In genomic region chr1:118476919-118477318, GRCm38 (mm10) we compare ENCODE assay signal across 8 mouse cellular contexts.
DNase-seq lines count a peak whose midpoint lies in the region; ATAC-seq and TF ChIP-seq lines count a peak whose summit lies in the region.
"Had no signal": no experiment of that assay in that cellular context is flagged by ENCODE, and none has a peak within 500 bp of the region (broad histone marks: within the 10 kb centered on the region; RNA-seq: fewer than 3 reads in every experiment).

No protein-coding gene starts in this region.

- no peaks in the 10 kb centered on the region for H3K9me3 ChIP-seq in limb, embryonic 13.5 days
- H3K9me3 ChIP-seq in limb, embryonic 10.5 days (replicated peaks): no peaks in the 10 kb centered on the region
- H3K9me3 ChIP-seq in intestine, postnatal 0 days (ENCODE audit: control insufficient read depth): no peaks in the 10 kb centered on the region
- no peaks in the 10 kb centered on the region for H3K9me3 ChIP-seq in lung, embryonic 14.5 days (ENCODE audit: low read depth, low read length)
- H3K9me3 ChIP-seq: embryonic facial prominence, embryonic 15.5 days had no signal

- WGBS in limb, embryonic 13.5 days: 43% methylated on average over 4 of the region's 4 CpGs
- WGBS in limb, embryonic 10.5 days: 57% methylated on average over 4 of the region's 4 CpGs
- 24% methylated on average over 4 of the region's 4 CpGs for WGBS in intestine, postnatal 0 days
- 33% methylated on average over 4 of the region's 4 CpGs for WGBS in lung, embryonic 14.5 days

- H3K27ac ChIP-seq in limb, embryonic 13.5 days: no peak overlapping the region
- H3K27ac ChIP-seq in limb, embryonic 10.5 days: no peak overlapping the region
- H3K27ac ChIP-seq in intestine, postnatal 0 days (ENCODE audit: low read depth, low read length): no peak overlapping the region
- no peak overlapping the region for H3K27ac ChIP-seq in lung, embryonic 14.5 days (ENCODE audit: low read depth)
- H3K27ac ChIP-seq: embryonic facial prominence, embryonic 15.5 days had no signal

- H3K9ac ChIP-seq in limb, embryonic 13.5 days: no peak overlapping the region
- no peak overlapping the region for H3K9ac ChIP-seq in intestine, postnatal 0 days (ENCODE audit: low read depth, low read length)
- no peak overlapping the region for H3K9ac ChIP-seq in lung, embryonic 14.5 days
- H3K9ac ChIP-seq: embryonic facial prominence, embryonic 15.5 days had no signal

- H3K4me2 ChIP-seq in limb, embryonic 13.5 days (replicated peaks): no peak overlapping the region
- H3K4me2 ChIP-seq in intestine, postnatal 0 days (replicated peaks; ENCODE audit: low read depth): no peak overlapping the region
- no peak overlapping the region for H3K4me2 ChIP-seq in lung, embryonic 14.5 days
- H3K4me2 ChIP-seq: embryonic facial prominence, embryonic 15.5 days had no signal

- peak; percentile 69; the same call in 1 of the 2 replicates for ATAC-seq in limb, embryonic 13.5 days (ENCODE audit: low FRiP score, low read depth)
- peak; percentile 81 for ATAC-seq in intestine, postnatal 0 days
- peak; percentile 50; the same call in 1 of the 2 replicates for ATAC-seq in lung, embryonic 14.5 days (ENCODE audit: insufficient read depth)

- no peak for DNase-seq in limb, embryonic 10.5 days (ENCODE audit: low spot score)
- DNase-seq in NIH3T3 (ENCODE audit: low read depth): peak; percentile 67
- DNase-seq in embryo, embryonic 10.5 days (ENCODE audit: low spot score): peak; percentile 62
- peak; percentile 71 for DNase-seq in lung, embryonic 14.5 days
- DNase-seq in splenic B cell, adult 2 months (ENCODE audit: low read depth, low spot score): peak; percentile 73

- H3K36me3 ChIP-seq in limb, embryonic 13.5 days: peaks cover 37% of the 10 kb centered on the region
- H3K36me3 ChIP-seq in limb, embryonic 10.5 days: peaks cover 57% of the 10 kb centered on the region
- peaks cover 10% of the 10 kb centered on the region for H3K36me3 ChIP-seq in intestine, postnatal 0 days (ENCODE audit: control insufficient read depth, insufficient read depth)
- peaks cover 2% of the 10 kb centered on the region; the same call in 1 of the 2 replicates for H3K36me3 ChIP-seq in lung, embryonic 14.5 days (ENCODE audit: insufficient read depth)
- peaks cover 7% of the 10 kb centered on the region for H3K36me3 ChIP-seq in splenic B cell, adult 2 months (ENCODE audit: control insufficient read depth, insufficient read depth, low read length, poor library complexity, severe bottlenecking)

- no peak overlapping the region for H3K4me3 ChIP-seq in limb, embryonic 13.5 days
- no peak overlapping the region for H3K4me3 ChIP-seq in limb, embryonic 10.5 days
- no peak overlapping the region for H3K4me3 ChIP-seq in intestine, postnatal 0 days (ENCODE audit: low read depth, low read length)
- no peak overlapping the region for H3K4me3 ChIP-seq in lung, embryonic 14.5 days (ENCODE audit: low read depth, low read length)
- H3K4me3 ChIP-seq: embryonic facial prominence, embryonic 15.5 days had no signal

- H3K27me3 ChIP-seq in limb, embryonic 13.5 days: no peaks in the 10 kb centered on the region
- no peaks in the 10 kb centered on the region for H3K27me3 ChIP-seq in limb, embryonic 10.5 days (ENCODE audit: low read depth, poor library complexity, severe bottlenecking)
- H3K27me3 ChIP-seq in intestine, postnatal 0 days (replicated peaks; ENCODE audit: control insufficient read depth, insufficient read depth, low read length): no peaks in the 10 kb centered on the region
- H3K27me3 ChIP-seq in lung, embryonic 14.5 days (ENCODE audit: insufficient read depth, low read length): no peaks in the 10 kb centered on the region
- no peaks in the 10 kb centered on the region for H3K27me3 ChIP-seq in splenic B cell, adult 2 months (ENCODE audit: control insufficient read depth, insufficient read depth, low read length, poor library complexity, severe bottlenecking)
- H3K27me3 ChIP-seq: embryonic facial prominence, embryonic 15.5 days had no signal

- H3K4me1 ChIP-seq in limb, embryonic 13.5 days: 0 out of 2 replicates have a peak, but pooled peaks cover 4% of the 10 kb centered on the region
- no peaks in the 10 kb centered on the region for H3K4me1 ChIP-seq in limb, embryonic 10.5 days
- H3K4me1 ChIP-seq in intestine, postnatal 0 days (replicated peaks; ENCODE audit: control insufficient read depth, insufficient read depth, low read length): no peaks in the 10 kb centered on the region
- H3K4me1 ChIP-seq in lung, embryonic 14.5 days (ENCODE audit: insufficient read depth): no peaks in the 10 kb centered on the region
- H3K4me1 ChIP-seq: embryonic facial prominence, embryonic 15.5 days had no signal

- peak; percentile 87 for TF ChIP-seq CTCF in intestine, postnatal 0 days (IDR thresholded peaks at IDR 0.05; ENCODE audit: low read depth)
- peak; percentile 62 for TF ChIP-seq CTCF in lung, embryonic 14.5 days (IDR thresholded peaks at IDR 0.05; ENCODE audit: low read depth)
